Mouse (Mus musculus) left cerebral cortex, adult 6 months (tissue): ENCODE results near the gene Celf5. TPM values are rescaled to one million over a fixed set of nuclear protein-coding genes. Genes with fewer than 3 reads are reported as not detected.

ENCODE experiments used
- long read RNA-seq, 2 experiments: library from polyadenylated mRNA; unstranded; transcript quantifications; one replicate each; pipeline ENCODE4 v2.0.0; 2019 to 2020
- polyA plus RNA-seq: library from polyadenylated mRNA; unstranded; fragments of <200 nt; fragmentation: Nextera tagmentation; gene quantifications from 2 replicates; pipeline ENCODE4 v1.2.3, GENCODE M21; 2021

Gene Celf5
- polyA plus RNA-seq: 38.3 and 133 TPM in 2 replicates
- long read RNA-seq, experiment 1, partial matches to known transcripts: 3 of 18 reads
- long read RNA-seq, experiment 1, other reads (novel, unspliced or antisense): 15 of 18 reads
- long read RNA-seq, experiment 2, full-length matches to known transcripts: 2 of 54 reads
- long read RNA-seq, experiment 2, partial matches to known transcripts: 2 of 54 reads
- long read RNA-seq, experiment 2, other reads (novel, unspliced or antisense): 50 of 54 reads

DNA sequence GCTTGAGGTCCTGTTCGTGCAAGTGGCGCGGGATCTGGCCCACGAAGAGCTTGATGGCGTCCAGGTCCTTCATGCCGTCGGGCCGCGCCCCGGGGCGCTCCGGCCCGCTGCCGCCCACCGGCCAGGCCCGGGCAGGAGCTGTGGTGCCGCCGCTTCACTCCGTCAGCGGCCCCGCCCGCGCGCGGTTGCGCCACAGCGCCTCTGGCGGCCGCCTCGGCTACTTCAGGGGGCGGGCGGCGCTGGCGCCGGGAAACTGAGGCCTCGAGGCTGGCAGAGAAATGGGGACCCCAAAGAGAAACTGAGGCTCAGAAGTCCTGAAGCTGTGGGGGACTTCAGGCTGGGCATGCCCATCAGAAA lies at the start of gene Celf5:
Celf5 (minus strand) TSS at position 177 of the 357 bp plus-strand sequence.

GRCm38 (mm10) chr10:81524051-81524605 lies 41.6 kb upstream of the Celf5 start, which contains the start of gene Gna15:
Gene Gna15 (minus strand): TSS chr10:81524225.

GRCm38 (mm10) chr10:81500032-81500431 lies 17.5 kb upstream of the Celf5 start, which contains the start of gene S1pr4:
Gene S1pr4 (minus strand): TSS chr10:81500132.

DNA sequence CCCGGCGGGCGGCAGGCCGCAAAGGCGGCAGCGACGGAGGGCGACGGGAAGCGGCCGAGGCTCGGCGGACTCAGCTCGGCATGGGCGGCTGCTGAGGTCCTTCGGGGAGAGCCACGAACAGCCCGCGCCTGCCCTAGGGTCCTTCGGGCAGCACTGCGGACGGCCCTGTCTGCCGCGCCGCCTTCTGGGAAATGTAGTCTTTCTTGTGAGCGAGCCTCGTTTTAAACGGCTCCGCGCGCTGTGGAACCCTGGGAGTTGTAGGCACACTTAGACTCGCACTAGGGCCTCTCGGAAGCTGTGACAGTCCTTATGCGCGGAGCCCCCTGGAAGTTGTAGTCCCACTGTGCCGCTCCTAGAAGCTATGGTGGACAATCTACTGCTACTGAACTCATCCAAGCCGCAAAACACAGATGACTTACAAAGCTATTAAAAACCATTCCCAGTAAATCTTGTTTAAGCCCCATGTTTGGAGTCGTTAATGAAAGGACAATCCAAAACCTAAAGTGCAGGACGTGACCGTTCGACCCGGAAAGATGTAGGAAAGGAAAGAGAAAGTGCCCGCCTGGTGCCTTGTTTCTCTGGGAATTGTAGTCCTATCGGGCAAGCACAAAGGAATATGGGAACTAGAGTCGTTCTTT lies 13.9 kb upstream of the Celf5 start, which contains the start of gene Ncln:
Ncln (minus strand) TSS at position 129 of the 638 bp plus-strand sequence.

GRCm38 (mm10) chr10:81455181-81455895 lies 27.2 kb downstream of the Celf5 start, which contains the start of gene Nfic:
Gene Nfic (minus strand): TSS chr10:81455635.

Other genes with a start within 250 kb of the Celf5 start
- 25.5 and 28.7 TPM in 2 replicates for gene Zfr2, start 249.6 kb downstream of the Celf5 start, polyA plus RNA-seq
- gene Matk, start 229.8 kb downstream of the Celf5 start, polyA plus RNA-seq: 125 and 168 TPM in 2 replicates
- 120 and 129 TPM in 2 replicates for gene Mrpl54, start 215.8 kb downstream of the Celf5 start, polyA plus RNA-seq
- gene Apba3, start 215.7 kb downstream of the Celf5 start, polyA plus RNA-seq: 20.8 and 21.3 TPM in 2 replicates
- gene Tjp3, start 191.1 kb downstream of the Celf5 start, polyA plus RNA-seq: 0.21 and 0.37 TPM in 2 replicates
- gene Pip5k1c, start 189.7 kb downstream of the Celf5 start, polyA plus RNA-seq: 70.9 and 115 TPM in 2 replicates
- 13.7 and 15.7 TPM in 2 replicates for gene Cactin, start 161.6 kb downstream of the Celf5 start, polyA plus RNA-seq
- 0.78 and 1.2 TPM in 2 replicates for gene Tbxa2r, start 154.0 kb downstream of the Celf5 start, polyA plus RNA-seq
- 0.44 and 0.73 TPM in 2 replicates for gene Gipc3, start 139.4 kb downstream of the Celf5 start, polyA plus RNA-seq
- gene Hmg20b, start 132.2 kb downstream of the Celf5 start, polyA plus RNA-seq: 24.0 and 36.0 TPM in 2 replicates
- 11.3 and 14.9 TPM in 2 replicates for gene Mfsd12, start 125.2 kb downstream of the Celf5 start, polyA plus RNA-seq
- 0.19 and 0.63 TPM in 2 replicates for gene 4930404N11Rik, start 116.9 kb downstream of the Celf5 start, polyA plus RNA-seq
- 50.1 and 52.0 TPM in 2 replicates for gene Fzr1, start 104.2 kb downstream of the Celf5 start, polyA plus RNA-seq
- gene Dohh, start 98.3 kb downstream of the Celf5 start, polyA plus RNA-seq: 160 and 212 TPM in 2 replicates
- 2.5 and 3.2 TPM in 2 replicates for gene Gm48551, start 98.2 kb downstream of the Celf5 start, polyA plus RNA-seq
- gene Gm48552, start 93.7 kb downstream of the Celf5 start, polyA plus RNA-seq: 0.80 and 2.4 TPM in 2 replicates
- 1.6 and 2.1 TPM in 2 replicates for gene Smim24, start 89.7 kb downstream of the Celf5 start, polyA plus RNA-seq
- 21.8 and 30.9 TPM in 2 replicates for gene Nfic, start 27.1 kb downstream of the Celf5 start, polyA plus RNA-seq
- 34.1 and 44.3 TPM in 2 replicates for gene Ncln, start 13.7 kb upstream of the Celf5 start, polyA plus RNA-seq
- 0.67 and 0.71 TPM in 2 replicates for gene S1pr4, start 17.4 kb upstream of the Celf5 start, polyA plus RNA-seq
- gene Gna15, start 41.5 kb upstream of the Celf5 start, polyA plus RNA-seq: 2.4 and 4.3 TPM in 2 replicates
- 63.0 and 113 TPM in 2 replicates for gene Gna11, start 62.5 kb upstream of the Celf5 start, polyA plus RNA-seq
- 171 and 487 TPM in 2 replicates for gene Aes, start 76.8 kb upstream of the Celf5 start, polyA plus RNA-seq
- 5.1 and 7.2 TPM in 2 replicates for gene Tle2, start 91.9 kb upstream of the Celf5 start, polyA plus RNA-seq
- 10.2 and 12.4 TPM in 2 replicates for gene Tle6, start 118.4 kb upstream of the Celf5 start, polyA plus RNA-seq
- 0.35 and 0.51 TPM in 2 replicates for gene BC025920, start 123.6 kb upstream of the Celf5 start, polyA plus RNA-seq
- gene Sirt6, start 145.1 kb upstream of the Celf5 start, polyA plus RNA-seq: 19.2 and 25.8 TPM in 2 replicates
- gene Ankrd24, start 145.8 kb upstream of the Celf5 start, polyA plus RNA-seq: 25.8 and 27.9 TPM in 2 replicates
- gene Gm10778, start 166.3 kb upstream of the Celf5 start, polyA plus RNA-seq: 1.6 and 1.7 TPM in 2 replicates
- 4.7 and 5.4 TPM in 2 replicates for gene Zfp433, start 222.1 kb upstream of the Celf5 start, polyA plus RNA-seq